9 mouse cellular contexts compared by ENCODE assay signal in genomic region chr9:58113279-58113884, GRCm38 (mm10). TPM values are rescaled to one million over a fixed set of nuclear protein-coding genes. Genes with fewer than 3 reads are reported as not detected.
DNase-seq lines count a peak whose midpoint lies in the region; ATAC-seq lines count a peak whose summit lies in the region.
"Had no signal": no experiment of that assay in that cellular context is flagged by ENCODE, and none has a peak within 500 bp of the region (broad histone marks: within the 10 kb centered on the region; RNA-seq: fewer than 3 reads in every experiment).

No protein-coding gene starts in this region.

- no peaks in the 10 kb centered on the region for H3K36me3 ChIP-seq in midbrain, embryonic 15.5 days (replicated peaks)

- peaks cover 60% of the 10 kb centered on the region for H3K4me1 ChIP-seq in midbrain, embryonic 15.5 days

- H3K27ac ChIP-seq in midbrain, embryonic 15.5 days = peak overlapping the region; percentile 90

- H3K27me3 ChIP-seq in midbrain, embryonic 15.5 days (replicated peaks) = no peaks in the 10 kb centered on the region; the same call in 1 of the 2 replicates

- peak overlapping the region; percentile 17 for H3K4me3 ChIP-seq in midbrain, embryonic 15.5 days

- peak overlapping the region; percentile 45 for H3K4me2 ChIP-seq in midbrain, embryonic 15.5 days

- peak; percentile 18 for ATAC-seq in midbrain, embryonic 15.5 days (replicated peaks)
- ATAC-seq in megakaryocyte progenitor cell, adult 5-6 weeks (replicated peaks; ENCODE audit: poor library complexity) = no peak

- H3K9ac ChIP-seq in midbrain, embryonic 15.5 days = peak overlapping the region; percentile 22; the same call in 1 of the 2 replicates

- DNase-seq in kidney, adult 18-20 months = peak; percentile 21
- no peak for DNase-seq in kidney, adult 8-10 months
- peak; percentile 67 for DNase-seq in embryo, embryonic 11 days
- DNase-seq in hindlimb bud, embryonic 11.5 days (ENCODE audit: extremely low spot score, low read depth, low spot score) = peak; percentile 39
- no peak for DNase-seq in spleen, adult 18-20 months
- DNase-seq in lung, postnatal 36 days = no peak

- H3K9me3 ChIP-seq in midbrain, embryonic 15.5 days = no peaks in the 10 kb centered on the region

- WGBS in midbrain, embryonic 15.5 days = 1% methylated on average over 22 of the region's 22 CpGs

RNA-seq across cellular contexts. Expression of gene Ccdc33, which starts 5.2 kb away (rescaled TPM):
- polyA plus RNA-seq in midbrain, embryonic 15.5 days (2015; fragmentation: Nextera tagmentation; extraction: Ambion mirVana) = 0.36 and 0.79 TPM in 2 replicates
- total RNA-seq in megakaryocyte progenitor cell, adult 5-6 weeks (2015) = not detected in 2 replicates
- not detected in 2 replicates for total RNA-seq in megakaryocyte progenitor cell, adult 5-6 weeks (2017)
- polyA plus RNA-seq: small intestine, adult 2 months had no signal

RNA-seq across cellular contexts. Expression of gene Stra6, which starts 49.8 kb away (rescaled TPM):
- polyA plus RNA-seq in midbrain, embryonic 15.5 days (2015; fragmentation: Nextera tagmentation; extraction: Ambion mirVana) = 15.0 and 15.7 TPM in 2 replicates
- not detected in 2 replicates for total RNA-seq in megakaryocyte progenitor cell, adult 5-6 weeks (2015)
- total RNA-seq in megakaryocyte progenitor cell, adult 5-6 weeks (2017) = not detected in 2 replicates

Comparison
In these comparisons a context has a peak if more than half of its experiments do, and no peak if none do; other contexts are left out.
1. DNase-seq: peak in kidney, adult 18-20 months (single experiment), embryo, embryonic 11 days (single experiment) and hindlimb bud, embryonic 11.5 days (single experiment); none in kidney, adult 8-10 months (0 of 2), spleen, adult 18-20 months (0 of 2) and lung, postnatal 36 days (single experiment).